Mouse (Mus musculus): Measurements from ENCODE around the gene Prkca. TPM values are rescaled to one million over a fixed set of nuclear protein-coding genes. Genes with fewer than 3 reads are reported as not detected.

Prkca gene
- total and polyA plus RNA-seq, 3 experiments, result 15.3 to 30.9 (median 19.9) TPM

GRCm38 (mm10) chr11:108317878-108318277, 25.9 kb downstream of the Prkca start:
- TF ChIP-seq POLR2AphosphoS5 (IDR thresholded peaks at IDR 0.05; ENCODE audit: borderline replicate concordance, low read depth, low read length) (no peak), POLR2AphosphoS2 (IDR thresholded peaks at IDR 0.05; ENCODE audit: low read length) (no peak), TBP (IDR thresholded peaks at IDR 0.05; ENCODE audit: low read depth, low read length) (no peak), RCOR1 (IDR thresholded peaks at IDR 0.05; ENCODE audit: low read depth, low read length) (no peak)
- no peak overlapping the region for H3K9ac ChIP-seq (ENCODE audit: control insufficient read depth, low read depth, low read length, poor library complexity, severe bottlenecking)
- no peaks in the 10 kb centered on the region for H3K27me3 ChIP-seq (ENCODE audit: control insufficient read depth in 1 of 2, insufficient read depth in 2 of 2, low read length in 2 of 2)
- H3K27ac ChIP-seq (ENCODE audit: control insufficient read depth, low read depth, low read length), result no peak overlapping the region
- peaks cover 23 to 33% of the 10 kb centered on the region in 2 experiments for H3K4me1 ChIP-seq (ENCODE audit: control insufficient read depth in 1 of 2, insufficient read depth in 2 of 2, low read length in 2 of 2)
- peaks cover 4% of the 10 kb centered on the region for H3K79me2 ChIP-seq (ENCODE audit: control insufficient read depth, insufficient read depth, low read length, poor library complexity)
- no peak for DNase-seq (ENCODE audit: low read depth, low spot score)
- no peaks in the 10 kb centered on the region for H3K9me3 ChIP-seq (replicated peaks; ENCODE audit: insufficient read depth, low read length)
- H3K36me3 ChIP-seq (ENCODE audit: control insufficient read depth in 1 of 2, insufficient read depth in 2 of 2, low read length in 2 of 2), result peaks cover 0 to 45% of the 10 kb centered on the region in 2 experiments; a peak in 2 of 4 replicates
- H3K4me3 ChIP-seq (ENCODE audit: control insufficient read depth in 1 of 2, insufficient read depth in 1 of 2, low read depth in 2 of 2, low read length in 2 of 2), result no peak overlapping the region

GRCm38 (mm10) chr11:108315736-108316135, 28.0 kb downstream of the Prkca start:
- Histone ChIP-seq H3K79me2 (ENCODE audit: control insufficient read depth, insufficient read depth, low read length, poor library complexity) (peaks cover 5% of the 10 kb centered on the region), H3K27ac (ENCODE audit: control insufficient read depth, low read depth, low read length) (no peak overlapping the region), H3K4me1 (ENCODE audit: control insufficient read depth in 1 of 2, insufficient read depth in 2 of 2, low read length in 2 of 2) (peaks cover 12 to 16% of the 10 kb centered on the region in 2 experiments), H3K9me3 (replicated peaks; ENCODE audit: insufficient read depth, low read length) (no peaks in the 10 kb centered on the region), H3K4me3 (ENCODE audit: control insufficient read depth in 1 of 2, insufficient read depth in 1 of 2, low read depth in 2 of 2, low read length in 2 of 2) (no peak overlapping the region), H3K9ac (ENCODE audit: control insufficient read depth, low read depth, low read length, poor library complexity, severe bottlenecking) (no peak overlapping the region), H3K27me3 (ENCODE audit: control insufficient read depth in 1 of 2, insufficient read depth in 2 of 2, low read length in 2 of 2) (no peaks in the 10 kb centered on the region), H3K36me3 (ENCODE audit: control insufficient read depth in 1 of 2, insufficient read depth in 2 of 2, low read length in 2 of 2) (peaks cover 0 to 27% of the 10 kb centered on the region in 2 experiments; a peak in 2 of 4 replicates)
- TF ChIP-seq EP300 (IDR thresholded peaks at IDR 0.05; ENCODE audit: low read depth in 1 of 2, low read length in 2 of 2) (peak in 1 of 2 experiments; percentile 53; a peak in 1 of 4 replicates), GATA1 (IDR thresholded peaks at IDR 0.05; ENCODE audit: low read depth, low read length) (peak; percentile 61; the same call in 1 of the 2 replicates), MXI1 (IDR thresholded peaks at IDR 0.05; ENCODE audit: low read depth, low read length) (peak; percentile 89), SIN3A (IDR thresholded peaks at IDR 0.05; ENCODE audit: low read length) (peak; percentile 38; the same call in 1 of the 2 replicates), GABPA (IDR thresholded peaks at IDR 0.05; ENCODE audit: low read depth, low read length) (no peak)
- DNase-seq (ENCODE audit: low read depth, low spot score), result peak; percentile 53

GRCm38 (mm10) chr11:108312516-108312915, 31.2 kb downstream of the Prkca start:
- H3K79me2 ChIP-seq (ENCODE audit: control insufficient read depth, insufficient read depth, low read length, poor library complexity), result peaks cover 6% of the 10 kb centered on the region
- H3K9me3 ChIP-seq (replicated peaks; ENCODE audit: insufficient read depth, low read length), result no peaks in the 10 kb centered on the region
- H3K4me3 ChIP-seq (ENCODE audit: control insufficient read depth in 1 of 2, insufficient read depth in 1 of 2, low read depth in 2 of 2, low read length in 2 of 2), result no peak overlapping the region
- no peak for TF ChIP-seq ETS1 (IDR thresholded peaks at IDR 0.05; ENCODE audit: low read depth, low read length)
- no peak for TF ChIP-seq MEF2A (IDR thresholded peaks at IDR 0.05; ENCODE audit: extremely low read depth, insufficient replicate concordance, low read depth, low read length, poor library complexity, severe bottlenecking)
- no peak for TF ChIP-seq TCF12 (IDR thresholded peaks at IDR 0.05; ENCODE audit: low read depth, low read length)
- TF ChIP-seq POLR2A (IDR thresholded peaks at IDR 0.05; ENCODE audit: control insufficient read depth in 1 of 2, insufficient read depth in 1 of 2, low read depth in 1 of 2, low read length in 2 of 2, poor library complexity in 1 of 2), result no peak
- no peak for TF ChIP-seq RCOR1 (IDR thresholded peaks at IDR 0.05; ENCODE audit: low read depth, low read length)
- TF ChIP-seq NRF1 (IDR thresholded peaks at IDR 0.05; ENCODE audit: insufficient read depth, low read depth, low read length, poor library complexity, severe bottlenecking), result no peak
- TF ChIP-seq MAFK (IDR thresholded peaks at IDR 0.05; ENCODE audit: borderline replicate concordance, low read depth, low read length), result no peak
- no peak for TF ChIP-seq MYC (IDR thresholded peaks at IDR 0.05; ENCODE audit: low read depth, low read length)
- no peak for TF ChIP-seq POLR2AphosphoS5 (IDR thresholded peaks at IDR 0.05; ENCODE audit: borderline replicate concordance, low read depth, low read length)
- TF ChIP-seq RAD21 (IDR thresholded peaks at IDR 0.05; ENCODE audit: low read depth, low read length), result no peak
- no peak for TF ChIP-seq JUND (IDR thresholded peaks at IDR 0.05; ENCODE audit: low read depth, low read length)
- TF ChIP-seq POLR2AphosphoS2 (IDR thresholded peaks at IDR 0.05; ENCODE audit: low read length), result no peak
- no peak for TF ChIP-seq NELFE (IDR thresholded peaks at IDR 0.05; ENCODE audit: low read depth, low read length)
- TF ChIP-seq ZC3H11A (IDR thresholded peaks at IDR 0.05; ENCODE audit: low read depth, low read length), result no peak
- no peak for TF ChIP-seq MXI1 (IDR thresholded peaks at IDR 0.05; ENCODE audit: low read depth, low read length)
- no peak for TF ChIP-seq CHD2 (IDR thresholded peaks at IDR 0.05; ENCODE audit: low read length)
- no peak for TF ChIP-seq MAZ (IDR thresholded peaks at IDR 0.05; ENCODE audit: low read depth, low read length)
- TF ChIP-seq MYB (IDR thresholded peaks at IDR 0.05; ENCODE audit: low read depth, low read length), result no peak
- TF ChIP-seq ZNF384 (IDR thresholded peaks at IDR 0.05; ENCODE audit: low read depth, low read length), result no peak
- no peak for TF ChIP-seq BHLHE40 (IDR thresholded peaks at IDR 0.05; ENCODE audit: borderline replicate concordance, low read depth, low read length)
- H3K36me3 ChIP-seq (ENCODE audit: control insufficient read depth in 1 of 2, insufficient read depth in 2 of 2, low read length in 2 of 2), result peaks cover 0 to 20% of the 10 kb centered on the region in 2 experiments; a peak in 2 of 4 replicates
- H3K27me3 ChIP-seq (ENCODE audit: control insufficient read depth in 1 of 2, insufficient read depth in 2 of 2, low read length in 2 of 2), result no peaks in the 10 kb centered on the region
- H3K9ac ChIP-seq (ENCODE audit: control insufficient read depth, low read depth, low read length, poor library complexity, severe bottlenecking), result no peak overlapping the region
- DNase-seq (ENCODE audit: low read depth, low spot score), result no peak
- H3K27ac ChIP-seq (ENCODE audit: control insufficient read depth, low read depth, low read length), result no peak overlapping the region
- peaks cover 7 to 11% of the 10 kb centered on the region in 2 experiments for H3K4me1 ChIP-seq (ENCODE audit: control insufficient read depth in 1 of 2, insufficient read depth in 2 of 2, low read length in 2 of 2)

Data from MEL (cell line).